Mouse (Mus musculus) cortical plate, adult 2 months (tissue): Measurements from ENCODE around the gene Ly6g6f.

Source experiments
- CTCF ChIP-seq: fragments of 200-500 bp; IDR thresholded peaks from 2 replicates; pipeline ENCODE4 v1.5.1; 2011; ENCODE audit warnings: mild to moderate bottlenecking, control low read depth, low read length; ENCODE audit not compliant: insufficient read depth; ENCODE audit errors: extremely low read depth
- POLR2A ChIP-seq: fragments of 200-500 bp; IDR thresholded peaks from 2 replicates; pipeline ENCODE4 v1.6.1; 2011; ENCODE audit warnings: mild to moderate bottlenecking, low read length, control low read depth; ENCODE audit not compliant: insufficient read depth; ENCODE audit errors: extremely low read depth

DNA sequence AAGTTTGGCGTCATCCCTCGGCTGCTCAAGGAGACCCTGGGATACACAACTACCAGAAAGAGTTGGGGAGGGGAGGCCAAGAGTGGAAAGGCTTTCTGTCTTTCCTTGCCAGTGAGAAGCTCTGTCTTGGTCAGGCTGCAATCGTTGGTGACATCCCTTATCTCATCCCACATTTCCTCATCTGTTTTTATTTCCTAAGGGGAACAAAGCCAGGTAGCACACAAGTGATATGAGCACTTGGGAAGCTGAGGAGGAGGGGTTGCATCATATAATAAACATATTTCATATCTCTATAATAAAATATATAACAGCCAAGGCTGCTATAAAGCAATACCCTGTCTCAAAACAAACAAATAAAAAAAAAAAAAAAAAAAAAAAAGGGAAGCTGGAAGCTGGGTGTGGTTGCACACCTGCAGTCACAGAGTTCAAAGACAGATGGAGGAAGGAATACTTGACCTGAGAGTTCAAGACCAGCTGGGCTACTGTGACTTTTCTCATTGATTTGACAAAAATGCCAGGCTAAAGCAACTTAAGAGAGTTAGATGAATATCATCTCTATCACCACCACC, 1.4 kb downstream of the Ly6g6f start:
- TF ChIP-seq CTCF, result no peak
- no peak for TF ChIP-seq POLR2A
